Mouse (Mus musculus) ES-Bruce4 (cell line): Measurements from ENCODE around the gene Nhs. TPM values are rescaled to one million over a fixed set of nuclear protein-coding genes. Genes with fewer than 3 reads are reported as not detected.
A peak's percentile ranks its signal among the peaks of the same experiment; 100 is the strongest.

ENCODE experiments used
- H3K27ac ChIP-seq: 2 replicates; pipeline ENCODE4 v1.5.1; 2012; ENCODE audit warnings: low read length, inconsistent platforms; ENCODE audit not compliant: insufficient read depth
- H3K27me3 ChIP-seq: 2 replicates; pipeline ENCODE4 v1.6.1; 2012; ENCODE audit warnings: mild to moderate bottlenecking, low read length, inconsistent platforms; ENCODE audit not compliant: control insufficient read depth, poor library complexity, insufficient read depth, severe bottlenecking
- H3K36me3 ChIP-seq: 2 replicates; pipeline ENCODE4 v1.6.1; 2012; ENCODE audit warnings: inconsistent platforms, mild to moderate bottlenecking, low read length, moderate library complexity; ENCODE audit not compliant: control insufficient read depth, poor library complexity, insufficient read depth, severe bottlenecking
- H3K4me1 ChIP-seq: one replicate; pipeline ENCODE4 v1.8.1; 2011; ENCODE audit warnings: low read length; ENCODE audit not compliant: control insufficient read depth, insufficient read depth
- H3K4me3 ChIP-seq: 2 replicates; pipeline ENCODE4 v1.5.1; 2011; ENCODE audit warnings: low read depth, mild to moderate bottlenecking, low read length
- H3K9ac ChIP-seq: 2 replicates; pipeline ENCODE4 v1.6.1; 2012; ENCODE audit warnings: low read depth, mild to moderate bottlenecking, inconsistent platforms; ENCODE audit not compliant: poor library complexity, severe bottlenecking
- H3K9me3 ChIP-seq: replicated peaks from 2 replicates; pipeline ENCODE4 v1.6.1; 2012; ENCODE audit warnings: mild to moderate bottlenecking, low read length, inconsistent platforms; ENCODE audit not compliant: control insufficient read depth, poor library complexity, insufficient read depth, severe bottlenecking
- CTCF ChIP-seq: IDR thresholded peaks from one replicate; pipeline ENCODE4 v1.8.1; 2011; ENCODE audit warnings: low read depth, low read length
- EP300 ChIP-seq: IDR thresholded peaks from 2 replicates; pipeline ENCODE4 v1.6.1; 2011; ENCODE audit warnings: low read depth, low read length; ENCODE audit not compliant: insufficient read depth
- POLR2A ChIP-seq: IDR thresholded peaks from one replicate; pipeline ENCODE4 v1.8.1; 2011; ENCODE audit warnings: low read length; ENCODE audit not compliant: insufficient read depth
- polyA plus RNA-seq: library from polyadenylated mRNA; stranded (reverse); fragments of >200 nt; gene quantifications from 2 replicates; pipeline ENCODE4 v1.2.4, GENCODE M21; 2011; ENCODE audit warnings: low read depth; ENCODE audit not compliant: missing spikeins, insufficient read depth, insufficient read length

Nhs gene
- polyA plus RNA-seq, 1 experiment = 4.2 TPM

DNA sequence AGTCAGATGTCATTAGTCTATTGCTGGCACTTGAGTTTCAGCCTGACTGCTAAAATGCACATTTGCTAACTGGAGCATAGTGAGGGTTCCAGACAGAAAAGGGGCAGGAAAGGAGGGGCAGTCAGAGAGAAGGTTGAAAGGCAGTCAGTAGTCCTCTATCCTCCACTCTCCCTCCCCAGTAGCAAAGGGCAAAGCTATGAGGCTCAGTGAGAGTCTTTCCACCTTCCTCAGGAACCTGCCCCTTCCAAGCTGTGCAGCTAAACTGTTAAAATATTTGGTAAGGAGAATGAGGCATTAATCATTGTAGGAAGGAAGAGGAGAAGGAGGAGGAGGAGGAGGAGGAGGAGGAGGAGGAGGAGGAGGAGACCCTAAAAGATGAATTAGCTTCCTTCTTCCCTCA, 115.4 kb downstream of the Nhs start:
- no peak overlapping the region for H3K4me3 ChIP-seq
- no peak for TF ChIP-seq CTCF
- H3K4me1 ChIP-seq = no peaks in the 10 kb centered on the region
- H3K9ac ChIP-seq = no peak overlapping the region
- no peaks in the 10 kb centered on the region for H3K27me3 ChIP-seq
- no peaks in the 10 kb centered on the region for H3K36me3 ChIP-seq
- H3K27ac ChIP-seq = no peak overlapping the region
- H3K9me3 ChIP-seq = no peaks in the 10 kb centered on the region

GRCm38 (mm10) chrX:162025210-162025953, 134.1 kb downstream of the Nhs start:
- Histone ChIP-seq H3K27me3 (no peaks in the 10 kb centered on the region), H3K9me3 (no peaks in the 10 kb centered on the region), H3K4me1 (no peaks in the 10 kb centered on the region), H3K9ac (no peak overlapping the region), H3K36me3 (no peaks in the 10 kb centered on the region), H3K27ac (no peak overlapping the region), H3K4me3 (peak overlapping the region; percentile 42; the same call in 1 of the 2 replicates)
- no peak for TF ChIP-seq POLR2A
- peak; percentile 53; the same call in 1 of the 2 replicates for TF ChIP-seq EP300

DNA sequence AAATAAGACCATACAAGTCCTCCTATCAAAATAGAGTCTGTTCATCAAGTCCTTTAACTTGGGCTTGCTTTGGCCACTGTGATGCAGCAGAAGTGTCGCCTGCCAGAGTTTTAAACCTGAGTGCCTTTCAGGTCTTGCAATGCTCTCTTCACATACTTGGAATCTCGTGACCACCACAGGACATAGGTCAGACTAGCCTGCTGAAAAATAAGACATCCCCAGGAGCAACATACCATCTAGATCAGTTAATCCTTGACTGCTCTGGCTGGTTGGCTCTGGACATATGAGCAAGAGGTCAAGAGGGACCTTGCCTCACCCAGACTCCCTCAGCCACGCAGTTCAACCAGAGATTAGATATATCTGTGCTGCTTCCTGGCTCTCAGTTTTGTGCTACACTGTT, 137.8 kb downstream of the Nhs start:
- no peak overlapping the region for H3K4me3 ChIP-seq
- no peak overlapping the region for H3K9ac ChIP-seq
- H3K4me1 ChIP-seq = no peaks in the 10 kb centered on the region
- no peak overlapping the region for H3K27ac ChIP-seq
- H3K27me3 ChIP-seq = no peaks in the 10 kb centered on the region
- TF ChIP-seq POLR2A (no peak), EP300 (no peak), CTCF (no peak)
- H3K9me3 ChIP-seq = no peaks in the 10 kb centered on the region
- H3K36me3 ChIP-seq = no peaks in the 10 kb centered on the region

GRCm38 (mm10) chrX:162020039-162020566, 139.4 kb downstream of the Nhs start:
- Histone ChIP-seq H3K27me3 (no peaks in the 10 kb centered on the region), H3K4me3 (no peak overlapping the region), H3K9me3 (no peaks in the 10 kb centered on the region), H3K9ac (no peak overlapping the region), H3K36me3 (no peaks in the 10 kb centered on the region), H3K4me1 (no peaks in the 10 kb centered on the region), H3K27ac (no peak overlapping the region)
- TF ChIP-seq CTCF (no peak), EP300 (no peak), POLR2A (no peak)

- H3K9me3 ChIP-seq = no peaks in the 10 kb centered on the region
- H3K9ac ChIP-seq = no peak overlapping the region
- no peak overlapping the region for H3K27ac ChIP-seq
- no peaks in the 10 kb centered on the region for H3K27me3 ChIP-seq
- H3K36me3 ChIP-seq = no peaks in the 10 kb centered on the region
- no peak for TF ChIP-seq EP300
- TF ChIP-seq POLR2A = no peak
- no peak overlapping the region for H3K4me3 ChIP-seq
- no peaks in the 10 kb centered on the region for H3K4me1 ChIP-seq
These were observed 142.1 kb downstream of the Nhs start for GRCm38 (mm10) chrX:162017471-162017870.

DNA sequence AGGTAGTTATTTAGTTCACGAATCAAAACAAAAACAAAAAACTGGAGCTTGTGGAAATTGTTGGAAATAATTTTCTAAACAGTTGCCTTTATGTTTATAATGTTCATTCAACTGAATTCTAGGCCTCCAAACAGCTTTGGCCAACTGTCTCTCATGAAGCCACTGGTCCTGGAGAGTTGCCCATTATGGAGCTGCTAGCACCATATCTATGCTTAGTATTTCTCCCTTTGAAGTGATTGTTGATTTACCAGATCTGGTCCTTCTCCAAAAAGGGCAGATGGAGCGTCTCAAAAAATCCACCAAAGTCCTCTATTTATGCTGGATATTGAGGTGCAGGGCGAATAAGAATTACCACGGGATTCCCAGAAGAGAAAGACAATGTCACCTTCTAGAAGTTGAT, 147.0 kb downstream of the Nhs start:
- TF ChIP-seq EP300 = no peak
- TF ChIP-seq CTCF = no peak
- no peak for TF ChIP-seq POLR2A
- H3K9me3 ChIP-seq = no peaks in the 10 kb centered on the region
- no peak overlapping the region for H3K9ac ChIP-seq
- peaks cover 2% of the 10 kb centered on the region for H3K4me1 ChIP-seq
- no peaks in the 10 kb centered on the region for H3K36me3 ChIP-seq
- H3K27me3 ChIP-seq = no peaks in the 10 kb centered on the region
- H3K27ac ChIP-seq = no peak overlapping the region
- H3K4me3 ChIP-seq = no peak overlapping the region
